Mouse (Mus musculus) G1E (cell line): ENCODE results near the gene Tma16. TPM values are rescaled to one million over a fixed set of nuclear protein-coding genes. Genes with fewer than 3 reads are reported as not detected.

ENCODE experiments used
- ATAC-seq: 2 replicates; pipeline ENCODE4 v1.8.0; 2016; ENCODE audit warnings: mild to moderate bottlenecking; ENCODE audit not compliant: insufficient number of reproducible peaks, poor library complexity, low FRiP score, severe bottlenecking; ENCODE audit errors: extremely low read depth
- DNase-seq: peaks from one replicate; pipeline ENCODE4 v3.0.0; 2012; ENCODE audit warnings: low spot score
- H3K27me3 ChIP-seq: 2 replicates; pipeline ENCODE4 v1.6.1; 2012; ENCODE audit warnings: mild to moderate bottlenecking, low read length, inconsistent platforms; ENCODE audit not compliant: insufficient read depth
- H3K36me3 ChIP-seq: replicated peaks from 2 replicates; pipeline ENCODE3; 2012; ENCODE audit warnings: mild to moderate bottlenecking, inconsistent platforms
- H3K4me1 ChIP-seq: 2 replicates; pipeline ENCODE4 v1.6.1; 2012; ENCODE audit warnings: low read depth, low read length, inconsistent platforms, mixed read lengths; ENCODE audit not compliant: insufficient read depth
- H3K4me3 ChIP-seq: 2 replicates; pipeline ENCODE4 v1.5.1; 2012; ENCODE audit warnings: low read depth, mild to moderate bottlenecking, inconsistent platforms, low read length, moderate library complexity, mixed read lengths
- H3K9me3 ChIP-seq: replicated peaks from 2 replicates; pipeline ENCODE4 v1.6.1; 2012; ENCODE audit warnings: inconsistent platforms
- CTCF ChIP-seq: IDR thresholded peaks from 2 replicates; pipeline ENCODE4 v1.5.1; 2012; ENCODE audit warnings: low read depth, low read length, inconsistent platforms, mixed read lengths
- GATA1 ChIP-seq: IDR thresholded peaks from 2 replicates; pipeline ENCODE4 v1.6.1; 2012; ENCODE audit warnings: borderline replicate concordance, low read length, inconsistent platforms, mixed read lengths
- GATA2 ChIP-seq: IDR thresholded peaks from 2 replicates; pipeline ENCODE4 v1.6.1; 2012; ENCODE audit warnings: low read depth, low read length, inconsistent platforms, borderline replicate concordance
- POLR2AphosphoS5 ChIP-seq: IDR thresholded peaks from 2 replicates; pipeline ENCODE4 v1.6.1; 2012; ENCODE audit warnings: low read depth, low read length, inconsistent platforms; ENCODE audit not compliant: insufficient replicate concordance
- TAL1 ChIP-seq: conservative IDR thresholded peaks from 2 replicates; pipeline ENCODE4 v1.6.1; 2012; ENCODE audit warnings: low read depth, low read length, inconsistent platforms, mixed read lengths
- polyA plus RNA-seq: library from polyadenylated mRNA; stranded (reverse); fragments of >175 nt; gene quantifications from 2 replicates; pipeline ENCODE4 v1.2.3, GENCODE M21; 2012
- total RNA-seq, 2 experiments: library from RNA; stranded (forward) in 1 of 2; stranded (reverse) in 1 of 2; fragments of 200-1000 nt in 1 of 2; fragments of >200 nt in 1 of 2; fragmentation: Nextera tagmentation in 1 of 2; gene quantifications; 2 replicates each; pipeline ENCODE4 v1.2.3; 2014 to 2017

Gene Tma16
- total RNA-seq (2014; fragmentation: Nextera tagmentation) (33.6 and 36.4 TPM in 2 replicates), total RNA-seq (2017) (26.6 and 29.3 TPM in 2 replicates), polyA plus RNA-seq (6.4 and 9.7 TPM in 2 replicates)

DNA sequence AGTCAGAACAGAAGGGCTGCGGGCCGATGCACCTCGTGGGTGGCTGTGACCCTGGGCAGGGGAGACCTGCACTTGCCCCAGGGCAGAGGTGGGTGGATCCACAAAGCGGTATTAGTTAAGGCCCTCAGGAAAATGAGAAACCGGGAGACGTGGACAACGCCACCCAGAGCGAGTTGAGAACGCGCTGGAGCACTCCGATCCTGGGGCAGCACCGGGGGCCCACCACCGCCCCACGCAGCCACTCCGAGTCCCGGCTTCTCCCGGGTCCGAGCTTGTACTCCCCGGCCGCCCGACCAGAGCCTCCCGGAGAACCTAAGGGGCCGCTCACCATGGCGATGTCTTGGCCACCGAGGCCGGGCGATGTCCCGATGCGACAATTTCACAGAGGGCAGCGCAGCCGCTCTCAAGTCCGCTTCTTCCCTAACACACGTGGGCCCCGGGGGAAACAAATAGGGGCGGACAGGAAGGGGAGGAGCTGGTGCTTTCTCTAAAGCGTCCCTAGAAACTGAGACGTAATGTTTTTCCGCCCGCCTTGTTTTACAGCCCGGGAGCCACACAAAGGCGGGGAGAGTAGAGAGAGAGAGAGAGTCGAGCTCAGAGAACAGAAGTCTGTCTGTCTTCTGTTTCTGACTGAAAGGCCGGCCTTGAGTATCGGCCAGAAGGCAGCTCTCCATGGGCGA lies at the start of gene Tma16:
Tma16 (minus strand) TSS at position 447 of the 680 bp plus-strand sequence.
- peak within 1 kb of the TSS; percentile 80 for H3K4me3 ChIP-seq
- H3K4me1 ChIP-seq: peaks cover 30% of the 10 kb centered on the region
- DNase-seq: peak; percentile 55
- peaks cover 31% of the 10 kb centered on the region for H3K36me3 ChIP-seq
- peak; percentile 87 for ATAC-seq
- H3K27me3 ChIP-seq: no peaks in the 10 kb centered on the region
- no peaks in the 10 kb centered on the region for H3K9me3 ChIP-seq
- no peak for TF ChIP-seq TAL1
- TF ChIP-seq GATA1: no peak
- TF ChIP-seq POLR2AphosphoS5: no peak
- no peak for TF ChIP-seq CTCF
- no peak for TF ChIP-seq GATA2

DNA sequence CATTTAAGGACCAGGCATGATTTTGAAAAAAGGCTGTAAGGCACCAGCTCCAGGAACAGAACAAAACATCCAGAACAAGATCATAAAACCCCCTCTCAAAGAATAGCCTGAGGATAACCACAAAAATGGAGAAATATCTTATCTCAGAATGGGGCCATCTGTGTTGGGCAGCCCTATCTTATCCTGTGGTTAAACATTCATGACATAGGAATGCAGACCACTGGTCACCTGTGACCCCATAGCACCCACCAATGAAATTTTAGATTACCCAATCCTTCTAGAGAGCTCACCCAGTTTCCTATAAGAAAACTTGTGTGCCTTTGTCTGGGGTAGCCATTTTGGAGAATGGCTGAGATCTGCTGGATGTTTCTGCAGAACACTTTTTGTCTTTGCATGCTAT lies 34.2 kb upstream of the Tma16 start:
- TF ChIP-seq GATA2 (no peak), GATA1 (no peak), TAL1 (no peak; the same call in 1 of the 2 replicates), CTCF (no peak), POLR2AphosphoS5 (no peak)
- Histone ChIP-seq H3K9me3 (no peaks in the 10 kb centered on the region), H3K36me3 (no peaks in the 10 kb centered on the region), H3K4me3 (no peak overlapping the region), H3K4me1 (peaks cover 5% of the 10 kb centered on the region; the same call in 1 of the 2 replicates), H3K27me3 (no peaks in the 10 kb centered on the region)
- ATAC-seq: peak; percentile 15; the same call in 1 of the 2 replicates
- no peak for DNase-seq

DNA sequence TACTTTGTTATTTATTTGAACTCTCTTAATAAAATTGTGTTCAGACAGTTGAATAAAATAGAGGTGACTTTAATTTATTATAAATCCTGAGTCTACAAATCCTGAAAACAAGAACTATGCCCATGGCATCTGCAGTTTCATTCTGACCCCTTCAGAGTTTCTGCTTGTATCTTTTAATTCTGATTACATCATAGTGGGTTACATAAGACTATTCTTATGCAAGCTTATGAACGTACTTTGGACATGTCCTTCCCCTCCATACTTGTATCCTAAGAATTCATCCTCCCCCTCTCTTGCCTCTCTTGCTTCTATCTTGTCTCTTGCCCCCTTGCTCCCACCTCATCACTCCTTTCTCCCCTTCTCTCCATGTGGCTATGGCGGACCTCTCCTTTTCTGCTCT lies 32.8 kb upstream of the Tma16 start:
- H3K9me3 ChIP-seq: no peaks in the 10 kb centered on the region
- no peak overlapping the region for H3K4me3 ChIP-seq
- DNase-seq (no peak), ATAC-seq (no peak)
- no peaks in the 10 kb centered on the region for H3K27me3 ChIP-seq
- H3K36me3 ChIP-seq: no peaks in the 10 kb centered on the region
- peaks cover 5% of the 10 kb centered on the region; the same call in 1 of the 2 replicates for H3K4me1 ChIP-seq
- no peak for TF ChIP-seq TAL1
- no peak for TF ChIP-seq GATA2
- no peak for TF ChIP-seq CTCF
- TF ChIP-seq GATA1: no peak
- no peak for TF ChIP-seq POLR2AphosphoS5

GRCm38 (mm10) chr8:66511537-66511936 lies 25.2 kb upstream of the Tma16 start, which contains the start of gene Tktl2:
Tktl2 (plus strand) TSS chr8:66511756.
- Histone ChIP-seq H3K9me3 (no peaks in the 10 kb centered on the region), H3K4me1 (no peaks in the 10 kb centered on the region), H3K27me3 (peaks cover 12% of the 10 kb centered on the region; the same call in 1 of the 2 replicates), H3K4me3 (no peak within 1 kb of the TSS), H3K36me3 (no peaks in the 10 kb centered on the region)
- TF ChIP-seq POLR2AphosphoS5 (no peak), TAL1 (no peak), GATA2 (no peak), GATA1 (no peak), CTCF (no peak)
- ATAC-seq (no peak), DNase-seq (no peak)

DNA sequence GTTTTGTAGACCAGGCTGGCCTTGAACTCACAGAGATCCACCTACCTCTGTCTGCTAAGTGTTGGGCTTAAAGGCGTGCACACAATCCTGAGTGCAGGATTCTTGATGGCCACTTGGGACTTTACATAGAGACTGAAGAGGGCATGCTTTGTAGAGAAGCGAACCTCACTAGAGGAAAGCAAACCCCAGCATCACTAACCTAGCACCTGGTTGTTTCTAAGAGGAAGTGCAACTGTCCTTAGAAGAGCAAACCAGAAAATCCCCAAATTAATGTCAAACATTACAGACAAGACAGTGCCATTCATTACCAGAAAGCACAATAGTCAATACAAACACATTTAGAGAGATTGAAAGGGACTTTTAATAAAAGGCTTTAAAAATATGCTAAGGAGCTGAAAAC lies 17.1 kb upstream of the Tma16 start:
- Histone ChIP-seq H3K9me3 (no peaks in the 10 kb centered on the region), H3K36me3 (no peaks in the 10 kb centered on the region), H3K27me3 (no peaks in the 10 kb centered on the region), H3K4me1 (peaks cover 17% of the 10 kb centered on the region), H3K4me3 (no peak overlapping the region)
- no peak for TF ChIP-seq TAL1
- TF ChIP-seq CTCF: no peak
- no peak for TF ChIP-seq GATA1
- no peak for DNase-seq
- ATAC-seq: no peak

DNA sequence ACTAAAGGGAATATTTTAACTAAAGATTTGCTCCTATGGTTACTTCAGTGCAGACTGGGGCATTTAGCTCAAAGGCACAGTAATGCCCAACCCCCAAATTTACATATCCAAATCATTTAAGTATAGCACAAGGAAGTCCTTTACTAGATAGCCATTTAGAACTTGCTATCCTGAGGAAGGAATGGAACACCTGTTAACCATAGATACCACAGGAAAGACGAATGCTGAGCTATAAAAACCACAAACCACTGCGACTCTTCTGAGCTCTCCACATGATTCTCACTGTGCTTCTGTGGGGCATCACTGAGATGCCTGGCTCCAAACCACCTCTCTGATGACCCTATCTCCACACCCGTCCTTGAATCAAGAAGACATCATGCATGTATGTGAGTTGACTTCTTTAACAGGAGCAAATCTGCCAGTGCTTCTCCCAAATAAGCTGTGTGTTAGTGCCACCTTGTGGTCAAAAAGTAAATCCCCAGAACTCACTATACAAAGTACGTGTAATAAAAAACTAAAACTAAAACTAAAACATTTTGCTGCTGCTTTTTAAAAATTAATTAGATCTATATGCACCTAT lies 10.8 kb upstream of the Tma16 start:
- peak; percentile 14; the same call in 1 of the 2 replicates for TF ChIP-seq CTCF
- no peak for TF ChIP-seq GATA1
- Histone ChIP-seq H3K36me3 (no peaks in the 10 kb centered on the region), H3K4me3 (no peak overlapping the region), H3K4me1 (peaks cover 16% of the 10 kb centered on the region), H3K27me3 (peaks cover 5% of the 10 kb centered on the region; the same call in 1 of the 2 replicates), H3K9me3 (no peaks in the 10 kb centered on the region)
- no peak for DNase-seq
- peak; percentile 62; the same call in 1 of the 2 replicates for ATAC-seq
